Mouse (Mus musculus) adrenal gland, postnatal 25 days (tissue): ENCODE data around the gene Olfr658. TPM values are rescaled to one million over a fixed set of nuclear protein-coding genes. Genes with fewer than 3 reads are reported as not detected.
A peak's percentile ranks its signal among the peaks of the same experiment; 100 is the strongest.

Source experiments
- DNase-seq: peaks from one replicate; pipeline ENCODE4 v3.0.0; 2021; ENCODE audit warnings: mixed read lengths
- long read RNA-seq: library from polyadenylated mRNA; stranded (forward); transcript quantifications from one replicate; pipeline ENCODE4 v2.0.0, GENCODE M21; 2021
- total RNA-seq: library from RNA; stranded (reverse); gene quantifications from 2 replicates; pipeline ENCODE4 v1.2.3, GENCODE M21; 2021

Gene Olfr658
- total RNA-seq = not detected in 2 replicates
- long read RNA-seq = 0 reads

- peak; percentile 49 for DNase-seq
Observed at GRCm38 (mm10) chr7:104646841-104647482, at the start of gene Olfr658. Olfr658 (minus strand) TSS chr7:104647305.

- no peak for DNase-seq
Observed at GRCm38 (mm10) chr7:104686201-104686600, 39.1 kb upstream of the Olfr658 start, which contains the start of gene Olfr661. Olfr661 (plus strand) TSS chr7:104686501.

GRCm38 (mm10) chr7:104666453-104666852, 19.3 kb upstream of the Olfr658 start, which contains the start of gene Olfr659:
Olfr659 (plus strand) TSS chr7:104666753.
- DNase-seq = no peak

GRCm38 (mm10) chr7:104624494-104624893, 22.6 kb downstream of the Olfr658 start, which contains the start of gene Olfr657:
Olfr657 (plus strand) TSS chr7:104624794.
- no peak for DNase-seq

- DNase-seq = no peak
Observed at GRCm38 (mm10) chr7:104613655-104614054, 33.5 kb downstream of the Olfr658 start, which contains the start of gene Olfr656. Olfr656 (plus strand) TSS chr7:104613955.

- DNase-seq = no peak
Observed at GRCm38 (mm10) chr7:104604727-104605126, 42.4 kb downstream of the Olfr658 start.

- DNase-seq = peak; percentile 30
Observed at GRCm38 (mm10) chr7:104603173-104603572, 43.9 kb downstream of the Olfr658 start.

GRCm38 (mm10) chr7:104601679-104602078, 45.4 kb downstream of the Olfr658 start, which contains the start of gene Olfr655:
Olfr655 (minus strand) TSS chr7:104601779.
- no peak for DNase-seq

Other genes starting within 250 kb of the Olfr658 start
- gene Trim30c, start 246.5 kb downstream of the Olfr658 start, total RNA-seq = not detected in 2 replicates
- 4.0 and 8.3 TPM in 2 replicates for gene Trim30a, start 182.1 kb downstream of the Olfr658 start, total RNA-seq
- gene Trim30d, start 139.5 kb downstream of the Olfr658 start, total RNA-seq = 7.9 and 11.3 TPM in 2 replicates
- gene Olfr651, start 97.2 kb downstream of the Olfr658 start, total RNA-seq = not detected in 2 replicates
- gene Olfr652, start 86.4 kb downstream of the Olfr658 start, total RNA-seq = not detected in 2 replicates
- gene Olfr653, start 70.0 kb downstream of the Olfr658 start, total RNA-seq = not detected in 2 replicates
- gene Olfr654, start 60.3 kb downstream of the Olfr658 start, total RNA-seq = not detected in 2 replicates
- not detected in 2 replicates for gene Olfr655, start 45.5 kb downstream of the Olfr658 start, total RNA-seq
- not detected in 2 replicates for gene Olfr656, start 33.4 kb downstream of the Olfr658 start, total RNA-seq
- gene Olfr657, start 22.5 kb downstream of the Olfr658 start, total RNA-seq = not detected in 2 replicates
- not detected in 2 replicates for gene Olfr659, start 19.4 kb upstream of the Olfr658 start, total RNA-seq
- gene Olfr661, start 39.2 kb upstream of the Olfr658 start, total RNA-seq = not detected in 2 replicates
- gene Usp17le, start 130.2 kb upstream of the Olfr658 start, total RNA-seq = not detected in 2 replicates
- gene Usp17lb, start 195.3 kb upstream of the Olfr658 start, total RNA-seq = 0.43 TPM in 1 of 2 replicates, not detected in the other
- not detected in 2 replicates for gene Usp17la, start 209.7 kb upstream of the Olfr658 start, total RNA-seq
- gene Olfr665, start 230.7 kb upstream of the Olfr658 start, total RNA-seq = not detected in 2 replicates
- not detected in 2 replicates for gene Olfr666, start 248.6 kb upstream of the Olfr658 start, total RNA-seq